Mouse (Mus musculus): ENCODE data around the gene Dusp10. TPM values are rescaled to one million over a fixed set of nuclear protein-coding genes. Genes with fewer than 3 reads are reported as not detected.

Gene Dusp10
- 6.5 and 8.1 TPM in 2 replicates for polyA plus RNA-seq (2015; fragmentation: Nextera tagmentation; extraction: Ambion mirVana)

- Histone ChIP-seq H3K9ac (ENCODE audit: low read depth, low read length) (no peak within 1 kb of the TSS), H3K4me1 (replicated peaks; ENCODE audit: control insufficient read depth, insufficient read depth, low read length) (no peaks in the 10 kb centered on the region), H3K4me2 (replicated peaks; ENCODE audit: low read depth) (no peak within 1 kb of the TSS), H3K4me3 (ENCODE audit: low read depth, low read length) (no peak within 1 kb of the TSS), H3K27ac (ENCODE audit: low read depth, low read length) (no peak within 1 kb of the TSS), H3K9me3 (ENCODE audit: control insufficient read depth) (no peaks in the 10 kb centered on the region), H3K27me3 (replicated peaks; ENCODE audit: control insufficient read depth, insufficient read depth, low read length) (no peaks in the 10 kb centered on the region), H3K36me3 (ENCODE audit: control insufficient read depth, insufficient read depth) (no peaks in the 10 kb centered on the region)
- WGBS = 90% methylated on average over 4 of the region's 4 CpGs
- no peak for ATAC-seq
- TF ChIP-seq CTCF (IDR thresholded peaks at IDR 0.05; ENCODE audit: low read depth) = no peak
Observed at GRCm38 (mm10) chr1:184013106-184013505, at the start of gene Dusp10. TSS of gene Dusp10 (plus strand) at chr1:184013302.

GRCm38 (mm10) chr1:183965341-183965740 is 47.8 kb upstream of the Dusp10 start:
- Histone ChIP-seq H3K9ac (ENCODE audit: low read depth, low read length) (no peak overlapping the region), H3K36me3 (ENCODE audit: control insufficient read depth, insufficient read depth) (no peaks in the 10 kb centered on the region), H3K27ac (ENCODE audit: low read depth, low read length) (no peak overlapping the region), H3K27me3 (replicated peaks; ENCODE audit: control insufficient read depth, insufficient read depth, low read length) (no peaks in the 10 kb centered on the region), H3K4me1 (replicated peaks; ENCODE audit: control insufficient read depth, insufficient read depth, low read length) (no peaks in the 10 kb centered on the region), H3K4me3 (ENCODE audit: low read depth, low read length) (no peak overlapping the region), H3K9me3 (ENCODE audit: control insufficient read depth) (no peaks in the 10 kb centered on the region), H3K4me2 (replicated peaks; ENCODE audit: low read depth) (no peak overlapping the region)
- no peak; the same call in 1 of the 2 replicates for TF ChIP-seq CTCF (IDR thresholded peaks at IDR 0.05; ENCODE audit: low read depth)
- no peak for ATAC-seq
- WGBS = 82% methylated on average over 4 of the region's 4 CpGs

GRCm38 (mm10) chr1:183969265-183969664 is 43.8 kb upstream of the Dusp10 start:
- Histone ChIP-seq H3K4me2 (replicated peaks; ENCODE audit: low read depth) (no peak overlapping the region), H3K9ac (ENCODE audit: low read depth, low read length) (no peak overlapping the region), H3K27ac (ENCODE audit: low read depth, low read length) (no peak overlapping the region), H3K4me3 (ENCODE audit: low read depth, low read length) (no peak overlapping the region), H3K4me1 (replicated peaks; ENCODE audit: control insufficient read depth, insufficient read depth, low read length) (no peaks in the 10 kb centered on the region), H3K27me3 (replicated peaks; ENCODE audit: control insufficient read depth, insufficient read depth, low read length) (no peaks in the 10 kb centered on the region), H3K36me3 (ENCODE audit: control insufficient read depth, insufficient read depth) (no peaks in the 10 kb centered on the region), H3K9me3 (ENCODE audit: control insufficient read depth) (no peaks in the 10 kb centered on the region)
- no peak for ATAC-seq
- TF ChIP-seq CTCF (IDR thresholded peaks at IDR 0.05; ENCODE audit: low read depth) = no peak
- 78% methylated on average over 1 of the region's 1 CpGs for WGBS

GRCm38 (mm10) chr1:183979814-183980243 is 33.3 kb upstream of the Dusp10 start:
- Histone ChIP-seq H3K27me3 (replicated peaks; ENCODE audit: control insufficient read depth, insufficient read depth, low read length) (no peaks in the 10 kb centered on the region), H3K9me3 (ENCODE audit: control insufficient read depth) (no peaks in the 10 kb centered on the region), H3K36me3 (ENCODE audit: control insufficient read depth, insufficient read depth) (no peaks in the 10 kb centered on the region), H3K4me1 (replicated peaks; ENCODE audit: control insufficient read depth, insufficient read depth, low read length) (no peaks in the 10 kb centered on the region), H3K4me3 (ENCODE audit: low read depth, low read length) (no peak overlapping the region), H3K27ac (ENCODE audit: low read depth, low read length) (no peak overlapping the region), H3K9ac (ENCODE audit: low read depth, low read length) (no peak overlapping the region), H3K4me2 (replicated peaks; ENCODE audit: low read depth) (no peak overlapping the region)
- ATAC-seq = no peak
- 83% methylated on average over 9 of the region's 9 CpGs for WGBS
- no peak for TF ChIP-seq CTCF (IDR thresholded peaks at IDR 0.05; ENCODE audit: low read depth)

- 45% methylated on average over 13 of the region's 13 CpGs for WGBS
- TF ChIP-seq CTCF (IDR thresholded peaks at IDR 0.05; ENCODE audit: low read depth) = no peak
- Histone ChIP-seq H3K36me3 (ENCODE audit: control insufficient read depth, insufficient read depth) (no peaks in the 10 kb centered on the region), H3K27me3 (replicated peaks; ENCODE audit: control insufficient read depth, insufficient read depth, low read length) (no peaks in the 10 kb centered on the region), H3K9me3 (ENCODE audit: control insufficient read depth) (no peaks in the 10 kb centered on the region), H3K4me1 (replicated peaks; ENCODE audit: control insufficient read depth, insufficient read depth, low read length) (no peaks in the 10 kb centered on the region), H3K9ac (ENCODE audit: low read depth, low read length) (no peak overlapping the region), H3K27ac (ENCODE audit: low read depth, low read length) (no peak overlapping the region), H3K4me2 (replicated peaks; ENCODE audit: low read depth) (no peak overlapping the region), H3K4me3 (ENCODE audit: low read depth, low read length) (no peak overlapping the region)
- no peak for ATAC-seq
Observed at GRCm38 (mm10) chr1:183982108-183982507, 31.0 kb upstream of the Dusp10 start.

- Histone ChIP-seq H3K9ac (ENCODE audit: low read depth, low read length) (no peak overlapping the region), H3K4me1 (replicated peaks; ENCODE audit: control insufficient read depth, insufficient read depth, low read length) (no peaks in the 10 kb centered on the region), H3K27ac (ENCODE audit: low read depth, low read length) (no peak overlapping the region), H3K27me3 (replicated peaks; ENCODE audit: control insufficient read depth, insufficient read depth, low read length) (no peaks in the 10 kb centered on the region), H3K36me3 (ENCODE audit: control insufficient read depth, insufficient read depth) (no peaks in the 10 kb centered on the region), H3K4me3 (ENCODE audit: low read depth, low read length) (no peak overlapping the region), H3K4me2 (replicated peaks; ENCODE audit: low read depth) (no peak overlapping the region), H3K9me3 (ENCODE audit: control insufficient read depth) (no peaks in the 10 kb centered on the region)
- TF ChIP-seq CTCF (IDR thresholded peaks at IDR 0.05; ENCODE audit: low read depth) = no peak
- no peak for ATAC-seq
- WGBS = 72% methylated on average over 7 of the region's 7 CpGs
Observed at GRCm38 (mm10) chr1:183987711-183988245, 25.3 kb upstream of the Dusp10 start.

- no peak overlapping the region for H3K4me3 ChIP-seq (ENCODE audit: low read depth, low read length)
- H3K4me1 ChIP-seq (replicated peaks; ENCODE audit: control insufficient read depth, insufficient read depth, low read length) = no peaks in the 10 kb centered on the region
- no peak overlapping the region for H3K27ac ChIP-seq (ENCODE audit: low read depth, low read length)
- TF ChIP-seq CTCF (IDR thresholded peaks at IDR 0.05; ENCODE audit: low read depth) = no peak
- H3K9me3 ChIP-seq (ENCODE audit: control insufficient read depth) = no peaks in the 10 kb centered on the region
- H3K4me2 ChIP-seq (replicated peaks; ENCODE audit: low read depth) = no peak overlapping the region
- no peaks in the 10 kb centered on the region for H3K27me3 ChIP-seq (replicated peaks; ENCODE audit: control insufficient read depth, insufficient read depth, low read length)
- WGBS = 84% methylated on average over 2 of the region's 2 CpGs
- no peak overlapping the region for H3K9ac ChIP-seq (ENCODE audit: low read depth, low read length)
- ATAC-seq = no peak
- H3K36me3 ChIP-seq (ENCODE audit: control insufficient read depth, insufficient read depth) = no peaks in the 10 kb centered on the region
Observed at GRCm38 (mm10) chr1:183991921-183992320, 21.2 kb upstream of the Dusp10 start.
